Mouse (Mus musculus): ENCODE measurements at regions not wholly inside any gene's neighbourhood (a gene's known extent, or its start where the extent isn't known, plus 50 kb on each side); places are given as distances from the start of the nearest gene placed in this dataset.

GRCm38 (mm10) chr13:101219568-101219967 is 386.3 kb upstream of the Slc30a5 start:
- no peak for DNase-seq (ENCODE audit: extremely low spot score)

DNA sequence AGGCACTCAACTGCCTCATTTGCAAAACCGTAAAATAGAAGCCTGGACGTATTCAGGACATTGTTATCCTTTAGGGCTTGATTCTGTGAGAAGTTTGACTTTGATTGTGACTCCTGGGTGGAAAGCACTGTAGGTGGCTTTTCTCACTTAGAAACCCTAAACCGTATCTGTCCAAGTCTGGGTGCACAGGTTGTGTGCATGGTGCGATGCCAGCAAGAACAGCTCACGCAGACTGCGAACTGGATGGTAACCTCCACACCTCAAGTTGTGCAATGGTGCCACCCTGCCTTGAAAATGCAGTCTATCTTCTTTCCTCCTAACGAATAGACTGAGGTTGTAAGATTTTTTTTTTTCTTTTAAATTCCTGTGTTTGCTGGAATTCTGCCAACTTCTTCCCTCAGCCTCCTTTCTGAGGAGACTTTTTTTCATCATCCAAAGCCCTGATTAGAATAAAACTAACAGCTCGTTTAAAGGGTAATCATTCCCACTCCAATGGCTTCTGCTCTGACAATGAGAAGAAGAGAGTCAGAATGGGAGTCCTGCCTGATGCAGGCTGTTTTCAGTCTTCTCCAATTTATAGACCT is 383.8 kb upstream of the Slc30a5 start:
- no peak for DNase-seq (ENCODE audit: extremely low spot score)

DNA sequence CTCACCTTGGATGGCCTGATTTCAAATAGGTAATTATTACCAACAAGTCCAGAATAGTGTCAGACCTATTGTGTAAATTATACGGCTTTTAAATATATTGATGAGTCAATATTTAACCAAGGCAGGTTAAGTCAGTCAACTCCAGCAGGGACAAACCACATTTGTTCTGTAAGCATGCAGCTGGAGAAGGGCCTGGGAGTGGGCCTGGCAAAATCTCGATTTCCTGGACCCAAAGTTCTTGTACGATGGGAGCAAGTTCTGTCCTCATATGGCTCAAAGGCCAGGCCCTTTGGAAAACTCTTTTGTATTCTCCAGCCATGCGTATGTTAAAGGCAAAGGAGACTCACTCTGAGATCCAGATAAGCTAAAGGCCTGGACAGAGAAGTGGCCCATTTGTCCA is 383.2 kb upstream of the Slc30a5 start:
- DNase-seq (ENCODE audit: extremely low spot score) = no peak

DNA sequence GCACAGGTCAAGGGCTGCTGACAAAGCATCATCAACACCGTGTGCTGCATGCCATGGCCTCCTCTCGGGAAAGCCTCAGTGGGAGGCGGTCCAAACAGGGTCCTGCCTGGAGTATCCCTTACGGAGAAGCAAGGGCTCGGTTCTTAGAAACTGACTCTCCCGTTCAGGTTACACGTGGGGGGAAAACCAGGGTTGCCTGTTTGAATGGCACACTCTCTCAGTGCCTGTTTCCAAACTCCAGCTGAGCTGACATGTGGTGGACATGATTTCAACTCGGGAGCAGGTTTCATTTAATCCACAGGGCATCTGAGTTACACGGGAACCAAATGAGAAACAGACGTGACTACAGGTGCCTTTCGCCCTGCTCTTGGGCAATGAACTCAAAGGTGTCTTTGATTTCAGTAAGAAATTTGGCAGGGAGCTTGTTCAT is 382.6 kb upstream of the Slc30a5 start:
- DNase-seq (ENCODE audit: extremely low spot score) = no peak

DNA sequence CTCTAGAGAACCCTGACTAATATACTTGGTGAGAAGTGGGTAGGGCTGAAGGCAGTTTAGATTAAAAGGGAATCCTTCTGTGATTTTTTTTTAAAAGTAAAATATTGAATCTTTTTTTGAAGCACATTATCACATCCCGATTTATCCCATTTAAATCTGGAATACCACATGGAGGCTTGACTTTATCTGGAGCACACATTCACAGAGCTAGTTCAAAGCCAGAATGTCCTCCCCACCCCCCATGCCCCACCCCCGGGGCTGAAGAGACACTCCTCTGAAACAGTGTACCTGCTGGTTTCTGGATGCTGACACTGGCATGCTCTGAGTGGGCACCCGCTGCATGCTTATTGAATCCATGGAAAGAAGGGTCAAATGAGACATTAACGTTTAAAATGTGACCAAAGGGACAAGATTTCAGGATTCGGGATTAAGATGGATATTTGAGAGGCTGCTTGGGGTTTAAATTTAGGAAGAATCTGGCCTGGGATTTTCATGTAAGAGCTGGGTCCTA is 382.0 kb upstream of the Slc30a5 start:
- no peak for DNase-seq (ENCODE audit: extremely low spot score)

DNA sequence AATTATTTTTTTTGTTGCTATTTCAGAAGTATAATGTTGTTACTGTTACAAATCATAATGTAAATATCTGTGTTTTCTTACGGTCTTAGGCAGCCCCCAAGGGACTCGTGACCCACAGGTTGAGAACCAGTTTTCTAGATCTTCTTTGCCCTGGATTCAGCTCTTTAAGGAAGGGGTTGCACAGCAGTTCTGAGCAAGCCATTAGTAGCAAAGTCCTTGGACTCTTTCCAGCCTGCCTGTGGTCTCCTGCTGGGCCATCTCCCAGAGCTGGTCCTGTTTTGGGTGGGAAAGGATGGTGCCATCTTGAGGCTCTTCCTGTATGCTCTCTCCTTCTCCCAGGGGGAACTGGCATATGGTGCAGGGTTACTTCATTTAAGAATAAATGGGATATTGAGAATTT is 380.9 kb upstream of the Slc30a5 start:
- no peak for DNase-seq (ENCODE audit: extremely low spot score)

DNA sequence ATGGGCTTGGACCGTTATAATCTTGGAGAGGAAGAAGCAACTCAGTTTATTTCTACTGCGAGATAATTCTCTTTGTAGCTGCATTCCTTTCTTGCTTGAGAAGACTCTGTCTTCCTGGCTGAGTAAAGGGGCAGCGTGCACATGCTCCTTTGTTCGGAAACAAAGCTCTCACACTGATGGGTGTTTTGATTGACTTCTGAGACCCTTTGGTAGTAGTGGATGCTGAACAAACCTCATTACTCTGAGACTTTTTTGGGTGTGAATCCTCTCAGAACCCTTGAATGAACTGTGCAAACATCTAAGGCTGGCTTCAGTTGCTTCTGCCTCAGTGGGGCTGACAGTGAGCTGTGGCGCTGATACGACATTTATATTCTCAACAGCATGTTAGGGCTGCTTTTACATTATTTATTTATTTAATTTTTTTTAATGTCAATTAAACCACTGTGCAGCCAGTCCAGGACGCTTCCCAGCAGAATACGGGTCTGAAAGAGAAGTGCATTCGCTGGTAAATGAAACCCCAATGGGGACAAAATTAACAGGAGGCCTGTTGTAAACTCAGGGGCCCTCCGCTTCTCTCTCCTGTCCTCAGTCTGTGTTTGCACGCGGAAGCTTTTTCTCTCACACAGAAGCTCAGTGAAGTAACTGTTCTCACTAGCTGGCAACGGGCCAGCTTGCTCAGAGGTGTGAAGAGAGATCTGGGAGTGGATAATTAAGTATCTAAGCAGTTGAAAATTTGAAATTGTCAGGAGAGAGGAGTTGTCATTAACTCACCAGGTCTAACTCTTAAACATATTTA is 380.1 kb upstream of the Slc30a5 start:
- DNase-seq (ENCODE audit: extremely low spot score) = no peak

GRCm38 (mm10) chr13:101212341-101212895 is 379.2 kb upstream of the Slc30a5 start:
- DNase-seq (ENCODE audit: extremely low spot score) = no peak

DNA sequence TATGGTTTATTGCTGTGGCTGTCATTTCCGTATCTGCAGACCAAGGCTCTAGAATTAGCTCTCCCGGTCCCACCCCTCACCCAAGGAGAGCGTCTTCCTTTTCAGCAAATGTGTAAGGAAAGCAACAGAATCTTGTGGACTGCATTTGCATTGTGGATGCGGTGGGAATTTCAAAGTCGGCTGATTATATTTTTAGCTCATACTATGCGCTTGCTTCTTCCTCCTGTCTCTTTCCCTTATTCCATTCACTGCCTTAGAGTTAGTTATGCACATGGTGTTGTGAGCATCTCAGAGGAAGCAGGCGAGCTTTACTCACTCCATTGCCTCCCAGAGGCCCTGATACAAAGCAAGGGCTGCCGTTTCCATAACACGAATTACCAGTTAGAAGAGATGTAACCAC is 375.6 kb upstream of the Slc30a5 start:
- no peak for DNase-seq (ENCODE audit: extremely low spot score)

DNA sequence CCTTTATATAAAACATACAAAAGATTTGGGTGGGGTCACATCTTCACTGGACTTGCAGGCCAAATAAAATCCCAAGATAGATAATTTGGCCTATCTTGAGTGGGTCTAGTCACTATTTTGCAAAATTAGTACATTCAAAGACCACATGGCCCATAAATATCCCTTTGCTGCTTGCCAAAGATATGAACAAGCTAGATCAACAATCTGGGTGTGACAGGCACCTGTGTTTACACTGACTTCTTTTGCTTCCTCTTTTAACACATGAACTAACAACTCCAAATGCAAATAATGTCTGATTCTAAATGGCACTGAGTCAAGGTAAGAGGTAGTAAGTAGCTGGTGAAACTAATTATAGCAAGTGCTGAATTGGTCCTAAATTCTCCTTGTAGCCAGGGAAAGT is 370.2 kb upstream of the Slc30a5 start:
- no peak for DNase-seq (ENCODE audit: extremely low spot score)

- DNase-seq (ENCODE audit: extremely low spot score) = no peak
Observed at GRCm38 (mm10) chr13:101202565-101203313, 369.5 kb upstream of the Slc30a5 start.

GRCm38 (mm10) chr13:101190249-101190830 is 357.1 kb upstream of the Slc30a5 start:
- DNase-seq (ENCODE audit: extremely low spot score) = no peak

DNA sequence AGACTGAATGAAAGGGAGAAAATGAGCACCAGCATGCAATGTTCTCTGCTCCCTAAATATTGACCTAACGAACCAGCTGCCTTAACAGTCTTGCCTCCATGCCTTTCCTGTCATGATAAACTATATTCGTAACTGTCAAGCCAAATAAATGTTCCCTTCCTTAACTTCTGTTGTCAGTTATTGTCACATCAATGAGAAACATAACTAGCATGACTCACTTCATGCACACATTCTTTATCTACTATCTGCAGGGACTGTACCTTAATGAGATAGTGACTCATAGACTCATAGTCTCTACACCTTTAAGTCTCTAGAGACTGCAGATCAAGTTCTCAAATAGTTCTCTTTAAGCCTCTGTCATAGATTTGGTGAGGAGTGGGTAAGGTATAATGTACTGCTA is 349.2 kb upstream of the Slc30a5 start:
- no peak for DNase-seq (ENCODE audit: extremely low spot score)

GRCm38 (mm10) chr13:101175017-101175689 is 341.9 kb upstream of the Slc30a5 start:
- DNase-seq (ENCODE audit: extremely low spot score) = no peak

DNA sequence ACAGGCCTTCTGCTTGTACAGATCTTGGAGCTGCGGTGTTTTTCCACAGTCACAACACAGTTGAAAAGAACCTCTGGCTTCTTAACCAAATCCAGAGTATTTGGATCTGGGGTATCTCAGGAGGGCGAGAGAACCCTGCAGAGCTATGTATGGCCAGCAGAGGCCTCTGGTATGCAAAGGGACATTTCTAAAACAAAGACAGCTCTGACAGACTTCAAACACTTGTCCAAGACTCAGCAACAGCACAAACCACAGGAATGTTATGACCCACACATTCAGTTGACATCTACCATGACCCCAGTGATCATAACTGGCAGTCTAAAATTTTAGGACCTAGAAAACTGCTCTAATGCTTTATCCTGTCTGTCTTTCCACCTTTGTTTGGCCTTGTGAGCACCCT is 328.5 kb upstream of the Slc30a5 start:
- DNase-seq (ENCODE audit: extremely low spot score) = no peak

GRCm38 (mm10) chr13:101159878-101160277 is 326.7 kb upstream of the Slc30a5 start:
- DNase-seq (ENCODE audit: extremely low spot score) = no peak

- DNase-seq (ENCODE audit: extremely low spot score) = no peak
Observed at GRCm38 (mm10) chr13:101153760-101154159, 320.5 kb upstream of the Slc30a5 start.

- no peak for DNase-seq (ENCODE audit: extremely low spot score)
Observed at GRCm38 (mm10) chr13:101142761-101143160, 309.5 kb upstream of the Slc30a5 start.

DNA sequence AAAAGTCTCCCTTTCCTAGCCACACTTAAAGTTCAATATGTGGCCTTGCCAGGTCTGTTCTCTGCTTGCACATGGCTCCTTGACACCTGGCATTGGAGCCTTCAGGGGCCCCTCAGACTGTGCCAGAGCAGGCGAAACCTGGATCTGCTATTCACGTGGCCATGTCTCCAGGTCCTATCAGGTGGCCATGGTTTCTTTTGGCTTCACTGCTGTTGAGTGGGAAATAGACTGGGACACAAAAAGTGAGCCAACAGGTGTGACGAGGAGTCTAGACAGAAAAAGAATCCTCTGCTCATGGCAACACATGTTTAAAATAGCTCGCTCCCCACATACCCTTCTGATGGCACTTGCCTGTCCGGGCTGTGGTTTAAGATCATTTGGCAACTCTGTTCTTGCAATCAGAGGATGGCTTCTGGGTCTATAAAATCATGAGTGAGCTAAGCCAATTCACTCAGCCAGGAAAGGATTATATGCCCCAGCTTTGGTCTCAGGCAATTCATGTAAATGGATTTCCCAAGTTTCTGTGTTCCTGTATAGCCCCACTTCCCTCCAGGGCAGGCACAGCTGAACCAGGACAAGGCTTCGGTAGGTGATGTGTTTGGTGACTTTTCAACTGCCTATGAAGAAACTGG is 309.0 kb upstream of the Slc30a5 start:
- no peak for DNase-seq (ENCODE audit: extremely low spot score)

- DNase-seq (ENCODE audit: extremely low spot score) = no peak
Observed at GRCm38 (mm10) chr13:101129466-101129865, 296.2 kb upstream of the Slc30a5 start.

GRCm38 (mm10) chr13:101127808-101128207 is 294.6 kb upstream of the Slc30a5 start:
- DNase-seq (ENCODE audit: extremely low spot score) = no peak
